Mouse (Mus musculus) kidney, embryonic 14.5 days (tissue): Measurements from ENCODE around the gene Asb17. TPM values are rescaled to one million over a fixed set of nuclear protein-coding genes. Genes with fewer than 3 reads are reported as not detected.

Experiments
- ATAC-seq: fragments of 200-750 bp; cut with Nextera tagmentation; 2 replicates; pipeline ENCODE4 v1.8.0; 2017; ENCODE audit warnings: moderate number of reproducible peaks, mild to moderate bottlenecking, moderate TSS enrichment, moderate library complexity; ENCODE audit not compliant: low FRiP score, low TSS enrichment
- H3K27ac ChIP-seq: fragments of 300-500 bp; sonication (generic); 2 replicates; pipeline ENCODE4 v1.5.1; 2014; ENCODE audit warnings: low read depth, mild to moderate bottlenecking, low read length, moderate library complexity, mixed read lengths
- H3K27me3 ChIP-seq: fragments of 300-500 bp; sonication (generic); 2 replicates; pipeline ENCODE4 v1.6.1; 2014; ENCODE audit warnings: mild to moderate bottlenecking, low read length; ENCODE audit not compliant: control insufficient read depth, insufficient read depth
- H3K36me3 ChIP-seq: fragments of 300-500 bp; sonication (generic); 2 replicates; pipeline ENCODE4 v1.6.1; 2014; ENCODE audit warnings: low read length, mixed read lengths; ENCODE audit not compliant: control insufficient read depth, insufficient read depth
- H3K4me1 ChIP-seq: fragments of 300-500 bp; sonication (generic); 2 replicates; pipeline ENCODE4 v1.6.1; 2014; ENCODE audit warnings: low read length, mixed read lengths; ENCODE audit not compliant: control insufficient read depth, insufficient read depth
- H3K4me2 ChIP-seq: fragments of 300-500 bp; sonication (generic); replicated peaks from 2 replicates; pipeline ENCODE4 v1.6.1; 2014; ENCODE audit warnings: low read depth, mild to moderate bottlenecking, low read length
- H3K4me3 ChIP-seq: fragments of 300-500 bp; sonication (generic); 2 replicates; pipeline ENCODE4 v1.5.1; 2014; ENCODE audit warnings: mild to moderate bottlenecking, low read length
- H3K9ac ChIP-seq: fragments of 300-500 bp; sonication (generic); 2 replicates; pipeline ENCODE4 v1.6.1; 2014; ENCODE audit warnings: low read depth, mild to moderate bottlenecking, low read length, moderate library complexity
- H3K9me3 ChIP-seq: fragments of 300-500 bp; sonication (generic); 2 replicates; pipeline ENCODE4 v1.6.1; 2016; ENCODE audit warnings: low read length; ENCODE audit not compliant: control insufficient read depth
- WGBS: fragments of 180-500 bp; shearing (Covaris S2); extraction: QIAGEN DNeasy Blood & Tissue Kit; methylation state at CpG from one replicate; pipeline ENCODE4 v1.1.7; 2014; 5-methylcytosine and 5-hydroxymethylcytosine counted together
- polyA plus RNA-seq: library from polyadenylated mRNA; unstranded; fragments of >200 nt; fragmentation: Nextera tagmentation; extraction: Ambion mirVana; gene quantifications from 2 replicates; pipeline ENCODE4 v1.2.1, GENCODE M21; 2014

Asb17 gene
- not detected in 2 replicates for polyA plus RNA-seq

GRCm38 (mm10) chr3:153844030-153844429 is at the start of gene Asb17:
TSS of gene Asb17 (plus strand) at chr3:153844209.
- Histone ChIP-seq H3K9ac (no peak within 1 kb of the TSS), H3K27ac (no peak within 1 kb of the TSS), H3K4me3 (no peak within 1 kb of the TSS), H3K4me2 (no peak within 1 kb of the TSS), H3K36me3 (no peaks in the 10 kb centered on the region), H3K9me3 (no peaks in the 10 kb centered on the region), H3K27me3 (no peaks in the 10 kb centered on the region), H3K4me1 (no peaks in the 10 kb centered on the region)
- 77% methylated on average over 10 of the region's 10 CpGs for WGBS
- ATAC-seq: no peak

- Histone ChIP-seq H3K36me3 (no peaks in the 10 kb centered on the region), H3K4me3 (no peak overlapping the region), H3K4me2 (no peak overlapping the region), H3K27ac (no peak overlapping the region), H3K9ac (no peak overlapping the region), H3K4me1 (no peaks in the 10 kb centered on the region), H3K9me3 (no peaks in the 10 kb centered on the region), H3K27me3 (no peaks in the 10 kb centered on the region)
- no peak for ATAC-seq
- WGBS: 61% methylated on average over 7 of the region's 7 CpGs
These were observed 46.4 kb upstream of the Asb17 start for GRCm38 (mm10) chr3:153797574-153797973.

GRCm38 (mm10) chr3:153799603-153800002 is 44.4 kb upstream of the Asb17 start:
- WGBS: 90% methylated on average over 11 of the region's 11 CpGs
- H3K4me2 ChIP-seq: no peak overlapping the region
- H3K9me3 ChIP-seq: no peaks in the 10 kb centered on the region
- H3K4me3 ChIP-seq: no peak overlapping the region
- H3K27ac ChIP-seq: no peak overlapping the region
- H3K36me3 ChIP-seq: no peaks in the 10 kb centered on the region
- no peaks in the 10 kb centered on the region for H3K27me3 ChIP-seq
- H3K4me1 ChIP-seq: no peaks in the 10 kb centered on the region
- ATAC-seq: no peak
- H3K9ac ChIP-seq: no peak overlapping the region

- Histone ChIP-seq H3K36me3 (no peaks in the 10 kb centered on the region), H3K27ac (no peak overlapping the region), H3K4me1 (no peaks in the 10 kb centered on the region), H3K27me3 (no peaks in the 10 kb centered on the region), H3K9ac (no peak overlapping the region), H3K4me2 (no peak overlapping the region), H3K9me3 (no peaks in the 10 kb centered on the region), H3K4me3 (no peak overlapping the region)
- WGBS: 81% methylated on average over 5 of the region's 5 CpGs
- no peak for ATAC-seq
These were observed 43.3 kb upstream of the Asb17 start for GRCm38 (mm10) chr3:153800690-153801089.

- Histone ChIP-seq H3K4me3 (no peak overlapping the region), H3K9me3 (no peaks in the 10 kb centered on the region), H3K4me1 (0 out of 2 replicates have a peak, but pooled peaks cover 3% of the 10 kb centered on the region), H3K4me2 (no peak overlapping the region), H3K27ac (no peak overlapping the region), H3K36me3 (no peaks in the 10 kb centered on the region), H3K27me3 (no peaks in the 10 kb centered on the region), H3K9ac (no peak overlapping the region)
- ATAC-seq: no peak
- 82% methylated on average over 6 of the region's 6 CpGs for WGBS
These were observed 42.5 kb upstream of the Asb17 start for GRCm38 (mm10) chr3:153801541-153801940.

- H3K27ac ChIP-seq: no peak overlapping the region
- no peak for ATAC-seq
- H3K36me3 ChIP-seq: no peaks in the 10 kb centered on the region
- 89% methylated on average over 5 of the region's 5 CpGs for WGBS
- no peaks in the 10 kb centered on the region for H3K9me3 ChIP-seq
- H3K4me2 ChIP-seq: no peak overlapping the region
- 0 out of 2 replicates have a peak, but pooled peaks cover 3% of the 10 kb centered on the region for H3K4me1 ChIP-seq
- H3K9ac ChIP-seq: no peak overlapping the region
- no peak overlapping the region for H3K4me3 ChIP-seq
- H3K27me3 ChIP-seq: no peaks in the 10 kb centered on the region
These were observed 41.4 kb upstream of the Asb17 start for GRCm38 (mm10) chr3:153802640-153803039.

GRCm38 (mm10) chr3:153804032-153804431 is 40.0 kb upstream of the Asb17 start:
- Histone ChIP-seq H3K9ac (no peak overlapping the region), H3K4me3 (no peak overlapping the region), H3K36me3 (no peaks in the 10 kb centered on the region), H3K9me3 (no peaks in the 10 kb centered on the region), H3K27ac (no peak overlapping the region), H3K4me2 (no peak overlapping the region), H3K27me3 (no peaks in the 10 kb centered on the region), H3K4me1 (0 out of 2 replicates have a peak, but pooled peaks cover 10% of the 10 kb centered on the region)
- ATAC-seq: no peak
- 88% methylated on average over 7 of the region's 7 CpGs for WGBS

GRCm38 (mm10) chr3:153806077-153806772 is 37.8 kb upstream of the Asb17 start:
- Histone ChIP-seq H3K36me3 (no peaks in the 10 kb centered on the region), H3K4me3 (no peak overlapping the region), H3K27ac (no peak overlapping the region), H3K27me3 (no peaks in the 10 kb centered on the region), H3K4me2 (0 out of 2 replicates have a peak overlapping the region, but pooled peaks have one; percentile 17), H3K9ac (no peak overlapping the region), H3K9me3 (no peaks in the 10 kb centered on the region), H3K4me1 (peaks cover 10% of the 10 kb centered on the region; the same call in 1 of the 2 replicates)
- WGBS: 30% methylated on average over 14 of the region's 14 CpGs
- ATAC-seq: peak; percentile 79

- peaks cover 10% of the 10 kb centered on the region; the same call in 1 of the 2 replicates for H3K4me1 ChIP-seq
- H3K9me3 ChIP-seq: no peaks in the 10 kb centered on the region
- 0 out of 2 replicates have a peak, but pooled peaks have one; percentile 4 for ATAC-seq
- no peak overlapping the region for H3K4me3 ChIP-seq
- 91% methylated on average over 9 of the region's 9 CpGs for WGBS
- H3K9ac ChIP-seq: no peak overlapping the region
- no peaks in the 10 kb centered on the region for H3K36me3 ChIP-seq
- no peak overlapping the region for H3K27ac ChIP-seq
- no peak overlapping the region for H3K4me2 ChIP-seq
- H3K27me3 ChIP-seq: no peaks in the 10 kb centered on the region
These were observed 37.1 kb upstream of the Asb17 start for GRCm38 (mm10) chr3:153806773-153807443.
